Mouse (Mus musculus) CD4-positive helper T cell, adult 2 months (primary cell): ENCODE results near the gene H2al1i.
"Not testable (repeated sequence)": the region's sequence is repeated elsewhere in the genome, so short reads cannot be mapped to it uniquely, and the experiment has no call there.

ENCODE experiments used
- DNase-seq: peaks from one replicate; pipeline ENCODE4 v3.0.0-alpha.2; 2012; ENCODE audit warnings: low read depth, missing footprints, low spot score

The H2al1i gene

GRCm38 (mm10) chrX:11324359-11324758 is at the start of gene H2al1i:
TSS of gene H2al1i (plus strand) at chrX:11324659.
- DNase-seq: not testable (repeated sequence)

GRCm38 (mm10) chrX:11277083-11277482 is 47.4 kb upstream of the H2al1i start:
- DNase-seq: no peak

GRCm38 (mm10) chrX:11280741-11281140 is 43.7 kb upstream of the H2al1i start:
- no peak for DNase-seq

GRCm38 (mm10) chrX:11288306-11288882 is 36.1 kb upstream of the H2al1i start:
- no peak for DNase-seq

GRCm38 (mm10) chrX:11289244-11289643 is 35.2 kb upstream of the H2al1i start:
- DNase-seq: peak; percentile 8

GRCm38 (mm10) chrX:11298957-11299356 is 25.5 kb upstream of the H2al1i start, which contains the start of gene H2al1a:
TSS of gene H2al1a (plus strand) at chrX:11299257.
- DNase-seq: not testable (repeated sequence)

GRCm38 (mm10) chrX:11302132-11302531 is 22.3 kb upstream of the H2al1i start, which contains the start of gene H2al1b:
TSS of gene H2al1b (plus strand) at chrX:11302432.
- not testable (repeated sequence) for DNase-seq

- not testable (repeated sequence) for DNase-seq
Measured at GRCm38 (mm10) chrX:11305355-11305754, 19.1 kb upstream of the H2al1i start, which contains the start of gene H2al1c. TSS of gene H2al1c (plus strand) at chrX:11305655.

GRCm38 (mm10) chrX:11308524-11308923 is 15.9 kb upstream of the H2al1i start, which contains the start of gene H2al1d:
TSS of gene H2al1d (plus strand) at chrX:11308824.
- not testable (repeated sequence) for DNase-seq

GRCm38 (mm10) chrX:11311634-11312033 is 12.8 kb upstream of the H2al1i start, which contains the start of gene H2al1e:
TSS of gene H2al1e (plus strand) at chrX:11311934.
- DNase-seq: not testable (repeated sequence)

- DNase-seq: not testable (repeated sequence)
Measured at GRCm38 (mm10) chrX:11314858-11315257, 9.6 kb upstream of the H2al1i start, which contains the start of gene H2al1f. TSS of gene H2al1f (plus strand) at chrX:11315158.

GRCm38 (mm10) chrX:11317956-11318355 is 6.5 kb upstream of the H2al1i start, which contains the start of gene H2al1g:
TSS of gene H2al1g (plus strand) at chrX:11318256.
- not testable (repeated sequence) for DNase-seq

GRCm38 (mm10) chrX:11321192-11321591 is 3.3 kb upstream of the H2al1i start, which contains the start of gene H2al1h:
TSS of gene H2al1h (plus strand) at chrX:11321492.
- DNase-seq: not testable (repeated sequence)

- not testable (repeated sequence) for DNase-seq
Measured at GRCm38 (mm10) chrX:11327522-11327921, 3.1 kb downstream of the H2al1i start, which contains the start of gene H2al1j. TSS of gene H2al1j (plus strand) at chrX:11327822.

- DNase-seq: no peak
Measured at GRCm38 (mm10) chrX:11345762-11346161, 21.3 kb downstream of the H2al1i start.

- no peak for DNase-seq
Measured at GRCm38 (mm10) chrX:11346756-11347155, 22.3 kb downstream of the H2al1i start.

- DNase-seq: no peak
Measured at GRCm38 (mm10) chrX:11360823-11361222, 36.4 kb downstream of the H2al1i start.

- no peak for DNase-seq
Measured at GRCm38 (mm10) chrX:11361261-11361660, 36.8 kb downstream of the H2al1i start.

- DNase-seq: no peak
Measured at GRCm38 (mm10) chrX:11363890-11364289, 39.4 kb downstream of the H2al1i start.

GRCm38 (mm10) chrX:11365151-11365550 is 40.7 kb downstream of the H2al1i start:
- DNase-seq: no peak
